Mouse (Mus musculus) lung, postnatal 25 days (tissue): Measurements from ENCODE around the gene Fat3.

Source experiments
- DNase-seq: peaks from one replicate; pipeline ENCODE4 v3.0.0; 2022; ENCODE audit warnings: low spot score

Gene Fat3

GRCm38 (mm10) chr9:15944182-15944581 is 556.9 kb downstream of the Fat3 start:
- DNase-seq, result no peak

- DNase-seq, result no peak
Measured at GRCm38 (mm10) chr9:15943486-15944153, 557.5 kb downstream of the Fat3 start.

GRCm38 (mm10) chr9:15941818-15942217 is 559.3 kb downstream of the Fat3 start:
- DNase-seq, result no peak

DNA sequence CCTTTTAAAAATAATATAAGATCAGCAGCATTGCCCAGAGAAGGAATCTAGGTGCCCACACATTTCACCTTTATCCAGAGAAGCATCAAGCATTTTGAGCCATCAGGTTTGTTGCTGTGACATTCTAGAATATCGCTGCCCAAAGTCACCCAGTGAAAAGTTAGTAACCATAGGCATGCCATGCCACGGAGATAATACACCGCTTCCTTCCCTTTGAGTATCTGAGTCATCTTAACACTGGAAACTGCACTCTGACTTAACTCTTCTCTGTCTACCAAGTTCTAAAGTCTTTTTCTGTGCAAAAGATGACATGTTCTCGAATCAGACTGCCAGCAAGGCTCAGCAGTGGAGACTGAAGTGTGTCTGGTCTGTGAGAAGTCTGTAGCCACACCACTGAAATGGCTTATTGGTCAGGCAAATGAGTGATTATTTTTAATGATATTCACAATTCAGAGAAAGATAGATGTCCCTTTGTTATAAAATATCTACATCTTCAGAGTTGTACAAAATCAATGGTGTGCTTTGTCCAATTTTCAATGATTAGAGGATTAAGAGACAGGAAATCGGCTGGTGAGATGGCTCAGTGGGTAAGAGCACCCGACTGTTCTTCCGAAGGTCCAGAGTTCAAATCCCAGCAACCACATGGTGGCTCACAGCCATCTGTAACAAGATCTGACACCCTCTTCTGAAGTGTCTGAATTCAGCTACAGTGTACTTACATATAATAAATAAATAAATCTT is 560.0 kb downstream of the Fat3 start:
- DNase-seq, result no peak

- DNase-seq, result no peak
Measured at GRCm38 (mm10) chr9:15939594-15939993, 561.5 kb downstream of the Fat3 start.

- no peak for DNase-seq
Measured at GRCm38 (mm10) chr9:15937837-15938514, 563.1 kb downstream of the Fat3 start.

- no peak for DNase-seq
Measured at GRCm38 (mm10) chr9:15930928-15931443, 570.1 kb downstream of the Fat3 start.

GRCm38 (mm10) chr9:15928331-15928730 is 572.8 kb downstream of the Fat3 start:
- DNase-seq, result no peak

- no peak for DNase-seq
Measured at GRCm38 (mm10) chr9:15927378-15928083, 573.6 kb downstream of the Fat3 start.

GRCm38 (mm10) chr9:15925237-15925636 is 575.8 kb downstream of the Fat3 start:
- no peak for DNase-seq

DNA sequence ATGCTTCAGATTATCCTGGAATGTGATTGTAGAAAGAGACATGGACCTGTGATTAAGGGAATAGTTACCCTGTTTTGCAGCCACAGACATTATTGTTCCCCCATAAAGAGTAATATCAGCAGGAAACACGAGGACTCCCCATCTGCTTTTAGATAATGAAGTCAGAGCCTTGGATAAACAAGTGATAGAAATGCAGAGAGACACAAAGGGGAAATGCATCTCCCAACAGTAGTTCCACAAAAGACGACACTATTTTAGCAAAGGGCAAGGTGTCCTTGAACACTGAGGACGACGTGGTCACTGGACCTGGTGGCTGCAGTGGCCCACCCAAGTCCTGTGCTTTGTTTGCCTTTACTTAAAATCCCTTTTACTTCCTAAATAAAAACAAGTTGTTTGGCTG is 580.8 kb downstream of the Fat3 start:
- DNase-seq, result no peak

DNA sequence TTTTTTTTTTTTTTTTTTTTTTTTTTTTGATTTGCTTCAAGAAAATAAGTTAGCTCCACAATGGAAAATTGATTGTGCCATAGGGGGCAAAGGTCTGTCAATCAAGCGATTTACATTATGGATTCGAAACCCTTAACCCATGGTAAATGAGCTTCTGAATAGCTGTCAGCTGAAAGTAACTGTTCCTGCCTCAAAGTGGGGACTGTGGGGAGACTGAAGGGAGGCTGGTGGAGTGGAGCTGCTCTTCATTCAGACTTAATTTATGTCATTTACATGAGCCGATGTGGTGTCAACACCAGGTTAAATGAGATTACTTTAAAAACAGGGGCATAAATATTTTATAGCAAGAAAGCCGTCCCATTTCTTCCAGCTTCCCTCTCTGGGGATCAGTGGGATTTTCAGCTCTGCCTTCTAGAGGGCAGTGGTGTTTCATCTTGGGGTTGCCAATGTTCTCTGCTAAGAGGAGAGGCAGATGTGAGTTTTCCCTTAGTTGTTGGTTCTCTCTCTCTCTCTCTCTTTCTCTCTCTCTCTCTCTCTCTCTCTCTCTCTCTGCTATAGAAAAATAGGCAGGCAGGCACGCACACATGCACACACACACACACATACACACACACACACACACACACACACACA is 581.6 kb downstream of the Fat3 start:
- DNase-seq, result no peak

GRCm38 (mm10) chr9:15916600-15916999 is 584.5 kb downstream of the Fat3 start:
- DNase-seq, result no peak

DNA sequence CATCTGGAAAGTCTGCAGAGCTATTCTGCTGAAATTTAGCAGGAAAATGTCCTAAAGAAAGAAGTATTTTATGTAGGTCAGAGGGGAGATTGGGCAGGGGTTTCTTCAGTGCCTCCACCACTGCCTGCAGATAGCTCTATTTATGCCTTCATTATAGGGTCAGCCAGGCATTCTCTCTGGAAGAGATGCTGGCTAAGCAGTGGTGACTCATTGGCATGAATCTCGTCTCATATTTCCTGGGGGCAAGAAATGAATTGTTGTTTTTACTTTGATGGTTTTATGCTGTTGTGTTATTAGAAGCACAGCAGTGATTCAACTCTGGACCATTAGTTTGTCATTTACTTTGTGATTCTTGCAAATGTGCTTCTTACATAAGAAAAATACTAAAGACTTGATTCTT is 588.4 kb downstream of the Fat3 start:
- DNase-seq, result no peak

GRCm38 (mm10) chr9:15909397-15910113 is 591.5 kb downstream of the Fat3 start:
- DNase-seq, result no peak

DNA sequence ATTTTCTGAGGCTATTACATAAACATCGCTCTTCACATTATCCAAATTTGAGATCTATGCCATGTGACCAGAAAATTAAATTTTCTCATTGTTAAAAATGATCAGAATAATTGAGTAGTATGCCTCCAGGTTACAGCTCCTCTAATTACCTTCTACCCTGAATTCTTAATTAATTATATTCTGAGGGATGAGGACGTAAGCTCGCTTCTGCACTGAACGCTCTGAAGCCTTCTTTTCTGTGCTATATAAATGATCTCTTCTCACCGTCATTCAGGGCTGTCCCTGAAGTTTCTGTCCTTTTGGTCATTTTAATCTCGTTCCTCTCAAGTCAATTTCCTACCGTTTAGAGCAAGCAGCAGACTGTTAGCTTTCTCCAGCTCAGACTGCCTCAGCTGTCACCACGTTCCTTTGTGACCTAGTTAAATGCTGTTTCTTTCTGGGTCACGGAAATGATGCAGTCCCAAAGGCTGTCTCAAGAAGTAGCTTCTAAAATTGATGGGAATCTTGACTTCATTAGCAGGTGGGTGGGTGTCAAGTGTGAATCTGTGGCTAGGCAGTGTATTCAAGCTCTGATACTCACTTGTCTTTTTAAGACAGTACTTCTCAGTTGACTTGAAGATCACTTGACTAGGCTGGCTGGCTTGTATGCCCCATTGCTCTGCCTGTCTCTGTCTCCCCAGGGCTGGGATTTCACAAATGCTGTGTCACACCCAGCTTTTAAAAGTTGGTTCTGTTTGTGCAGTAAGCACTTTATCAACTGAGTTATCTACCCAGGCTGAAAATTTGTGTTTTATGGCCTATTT is 596.9 kb downstream of the Fat3 start:
- no peak for DNase-seq

DNA sequence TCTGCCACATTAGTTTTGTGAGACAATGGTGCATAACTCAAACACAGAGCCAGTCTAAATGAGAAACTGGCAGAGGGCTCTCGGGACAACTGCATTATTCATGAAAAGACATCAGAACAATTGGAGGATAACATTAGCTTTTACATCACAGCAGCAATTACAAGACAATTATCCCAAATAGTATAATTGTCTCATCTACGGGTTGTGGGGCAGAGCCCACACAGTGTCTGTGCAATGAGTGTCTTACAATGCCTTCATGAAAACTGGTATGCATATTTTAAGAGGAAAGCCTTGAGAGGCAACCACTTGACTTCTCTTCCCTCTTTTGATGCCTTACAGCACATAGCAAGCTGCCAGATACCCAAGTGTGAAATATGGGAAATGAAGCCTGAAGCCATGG is 603.0 kb downstream of the Fat3 start:
- no peak for DNase-seq

GRCm38 (mm10) chr9:15886756-15887155 is 614.3 kb downstream of the Fat3 start:
- no peak for DNase-seq

DNA sequence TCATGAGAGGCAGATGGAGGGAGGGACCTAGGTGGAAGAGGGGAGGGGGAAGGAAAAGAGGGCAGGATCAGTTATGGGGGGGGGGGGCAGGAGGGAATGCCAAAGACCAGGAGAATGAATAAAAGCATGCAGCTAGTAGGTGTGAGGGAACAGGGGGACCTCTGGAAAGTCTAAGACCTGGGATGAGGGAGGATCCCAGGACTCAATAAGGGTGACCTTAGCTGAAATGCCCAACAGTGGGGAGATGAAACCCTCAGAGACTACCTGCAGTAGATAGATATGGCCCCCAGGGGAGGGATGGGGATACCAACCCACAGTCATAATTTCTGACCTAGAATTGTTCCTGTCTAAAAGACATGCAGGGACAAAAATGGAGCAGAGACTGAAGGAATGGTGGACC is 620.3 kb downstream of the Fat3 start:
- DNase-seq, result no peak

DNA sequence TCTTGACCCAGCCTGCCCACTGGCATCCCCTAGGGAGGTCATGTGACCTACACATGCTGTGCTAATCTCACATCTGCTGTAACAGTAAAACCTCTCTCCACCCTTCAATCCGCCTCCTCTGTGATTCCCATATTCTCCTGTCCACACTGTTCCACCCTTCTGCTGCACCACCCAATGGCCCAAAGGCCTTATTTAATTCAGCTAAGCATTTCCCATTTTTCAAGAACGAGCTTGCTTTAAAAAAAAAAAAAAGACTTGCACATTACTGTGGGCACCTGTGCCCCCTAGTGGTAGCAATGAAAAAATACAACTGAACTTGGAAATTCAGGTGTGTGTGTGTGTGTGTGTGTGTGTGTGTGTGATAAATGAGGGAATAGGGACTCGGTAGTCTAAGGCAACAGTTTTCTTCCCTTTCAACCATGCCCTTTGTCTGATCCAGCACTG is 620.9 kb downstream of the Fat3 start:
- peak; percentile 23 for DNase-seq
